Mouse (Mus musculus) MEL (cell line): Measurements from ENCODE around the gene Tcf15.

Experiments
- CHD1 ChIP-seq: IDR thresholded peaks from 2 replicates; pipeline ENCODE4 v1.6.1; 2012; ENCODE audit warnings: low read depth, mild to moderate bottlenecking, inconsistent platforms, low read length, improper control_type of control experiment
- CTCF ChIP-seq, 3 experiments: IDR thresholded peaks in 2 of 3; conservative IDR thresholded peaks in 1 of 3; 2 replicates each; pipeline ENCODE4 v1.5.1; 2011 to 2012; ENCODE audit warnings: low read length in 3 of 3, low read depth in 2 of 3, mild to moderate bottlenecking in 2 of 3, improper control_type of control experiment in 1 of 3, inconsistent platforms in 1 of 3, mixed read lengths in 1 of 3, moderate library complexity in 1 of 3; ENCODE audit not compliant: control insufficient read depth in 1 of 3, insufficient read depth in 1 of 3, poor library complexity in 1 of 3, severe bottlenecking in 1 of 3
- GATA1 ChIP-seq: IDR thresholded peaks from 2 replicates; pipeline ENCODE4 v1.6.1; 2011; ENCODE audit warnings: low read depth, low read length, improper control_type of control experiment
- JUND ChIP-seq: IDR thresholded peaks from 2 replicates; pipeline ENCODE4 v1.6.1; 2011; ENCODE audit warnings: low read depth, mild to moderate bottlenecking, improper control_type of control experiment, low read length
- RCOR1 ChIP-seq: IDR thresholded peaks from 2 replicates; pipeline ENCODE4 v1.6.1; 2012; ENCODE audit warnings: low read depth, mild to moderate bottlenecking, inconsistent platforms, low read length, improper control_type of control experiment
- TBP ChIP-seq: IDR thresholded peaks from 2 replicates; pipeline ENCODE4 v1.8.0; 2011; ENCODE audit warnings: low read depth, low read length, improper control_type of control experiment
- USF1 ChIP-seq: IDR thresholded peaks from 2 replicates; pipeline ENCODE4 v1.6.1; 2014; ENCODE audit warnings: low read depth, mild to moderate bottlenecking, inconsistent platforms, low read length, improper control_type of control experiment, moderate library complexity
- ZC3H11A ChIP-seq: IDR thresholded peaks from 2 replicates; pipeline ENCODE4 v1.6.1; 2012; ENCODE audit warnings: low read depth, mild to moderate bottlenecking, inconsistent platforms, low read length, improper control_type of control experiment

DNA sequence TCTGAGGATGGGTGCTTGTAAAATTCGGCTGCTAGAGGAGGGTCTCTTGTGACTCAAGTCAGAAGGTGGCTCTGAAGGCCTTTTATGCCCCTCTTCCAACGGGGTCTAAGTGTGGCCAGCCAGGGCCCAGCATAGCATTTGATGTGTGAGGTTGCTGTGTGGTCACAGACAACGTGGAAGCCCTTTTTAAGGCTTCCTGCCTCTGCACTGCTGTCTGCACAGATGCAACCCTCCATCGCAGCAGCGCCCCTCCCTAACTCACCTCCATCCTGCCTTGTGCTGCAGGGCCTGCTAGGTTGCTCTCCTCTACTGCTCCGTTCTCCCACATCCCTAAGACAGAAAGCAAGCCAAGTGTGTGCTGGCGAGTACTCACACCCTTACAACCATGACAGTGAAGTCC lies 46.8 kb downstream of the Tcf15 start:
- TF ChIP-seq CTCF (IDR thresholded peaks at IDR 0.05 in 2 of 3, conservative IDR thresholded peaks at IDR 0.05 in 1 of 3; ENCODE audit: control insufficient read depth in 1 of 3, insufficient read depth in 1 of 3, low read depth in 2 of 3, low read length in 3 of 3, poor library complexity in 1 of 3, severe bottlenecking in 1 of 3) (no peak), TBP (no peak), JUND (no peak), RCOR1 (no peak), ZC3H11A (no peak), USF1 (no peak), GATA1 (no peak), CHD1 (no peak)
